Mouse (Mus musculus): ENCODE measurements at regions not wholly inside any gene's neighbourhood (a gene's known extent, or its start where the extent isn't known, plus 50 kb on each side); places are given as distances from the start of the nearest gene placed in this dataset.

- Histone ChIP-seq H3K4me2 (ENCODE audit: low read length) (no peak overlapping the region), H3K27ac (ENCODE audit: low read length) (no peak overlapping the region), H3K4me1 (replicated peaks; ENCODE audit: control insufficient read depth, insufficient read depth, low read length) (peaks cover 21% of the 10 kb centered on the region), H3K4me3 (replicated peaks; ENCODE audit: low read length) (no peak overlapping the region), H3K9me3 (ENCODE audit: control insufficient read depth, low read length) (no peaks in the 10 kb centered on the region), H3K9ac (replicated peaks; ENCODE audit: low read depth, low read length) (no peak overlapping the region), H3K36me3 (ENCODE audit: control insufficient read depth, insufficient read depth) (no peaks in the 10 kb centered on the region), H3K27me3 (replicated peaks; ENCODE audit: control insufficient read depth, insufficient read depth, low read length) (no peaks in the 10 kb centered on the region)
- whole genome bisulfite sequencing = 62% methylated on average over 3 of the region's 3 CpGs
- no peak for ATAC-seq
These were observed 75.6 kb upstream of the Peli1 start for GRCm38 (mm10) chr11:21015536-21015935.

- Histone ChIP-seq H3K36me3 (ENCODE audit: control insufficient read depth, insufficient read depth) (no peaks in the 10 kb centered on the region), H3K9ac (replicated peaks; ENCODE audit: low read depth, low read length) (no peak overlapping the region), H3K27ac (ENCODE audit: low read length) (peak overlapping the region; percentile 45), H3K9me3 (ENCODE audit: control insufficient read depth, low read length) (no peaks in the 10 kb centered on the region), H3K4me2 (ENCODE audit: low read length) (no peak overlapping the region), H3K4me1 (replicated peaks; ENCODE audit: control insufficient read depth, insufficient read depth, low read length) (peaks cover 15% of the 10 kb centered on the region), H3K4me3 (replicated peaks; ENCODE audit: low read length) (no peak overlapping the region), H3K27me3 (replicated peaks; ENCODE audit: control insufficient read depth, insufficient read depth, low read length) (no peaks in the 10 kb centered on the region)
- ATAC-seq = 0 out of 2 replicates have a peak, but pooled peaks have one; percentile 2
- 19% methylated on average over 4 of the region's 4 CpGs for WGBS
These were observed 74.9 kb upstream of the Peli1 start for GRCm38 (mm10) chr11:21016133-21016746.

GRCm38 (mm10) chr11:21016791-21017329, 74.2 kb upstream of the Peli1 start:
- Histone ChIP-seq H3K9ac (replicated peaks; ENCODE audit: low read depth, low read length) (no peak overlapping the region), H3K4me2 (ENCODE audit: low read length) (no peak overlapping the region), H3K27ac (ENCODE audit: low read length) (peak overlapping the region; percentile 62), H3K4me3 (replicated peaks; ENCODE audit: low read length) (no peak overlapping the region), H3K4me1 (replicated peaks; ENCODE audit: control insufficient read depth, insufficient read depth, low read length) (peaks cover 15% of the 10 kb centered on the region), H3K27me3 (replicated peaks; ENCODE audit: control insufficient read depth, insufficient read depth, low read length) (no peaks in the 10 kb centered on the region), H3K9me3 (ENCODE audit: control insufficient read depth, low read length) (no peaks in the 10 kb centered on the region), H3K36me3 (ENCODE audit: control insufficient read depth, insufficient read depth) (no peaks in the 10 kb centered on the region)
- WGBS = 43% methylated on average over 6 of the region's 6 CpGs
- ATAC-seq = peak; percentile 26

- peaks cover 15% of the 10 kb centered on the region for H3K4me1 ChIP-seq (replicated peaks; ENCODE audit: control insufficient read depth, insufficient read depth, low read length)
- no peak overlapping the region for H3K4me3 ChIP-seq (replicated peaks; ENCODE audit: low read length)
- peak overlapping the region; percentile 61; the same call in 1 of the 2 replicates for H3K27ac ChIP-seq (ENCODE audit: low read length)
- no peaks in the 10 kb centered on the region for H3K36me3 ChIP-seq (ENCODE audit: control insufficient read depth, insufficient read depth)
- no peaks in the 10 kb centered on the region for H3K9me3 ChIP-seq (ENCODE audit: control insufficient read depth, low read length)
- H3K27me3 ChIP-seq (replicated peaks; ENCODE audit: control insufficient read depth, insufficient read depth, low read length) = no peaks in the 10 kb centered on the region
- WGBS = 70% methylated on average over 2 of the region's 2 CpGs
- no peak overlapping the region for H3K4me2 ChIP-seq (ENCODE audit: low read length)
- no peak overlapping the region for H3K9ac ChIP-seq (replicated peaks; ENCODE audit: low read depth, low read length)
- peak; percentile 57 for ATAC-seq
These were observed 71.3 kb upstream of the Peli1 start for GRCm38 (mm10) chr11:21019829-21020228.

GRCm38 (mm10) chr11:21024111-21024510, 67.0 kb upstream of the Peli1 start:
- no peak overlapping the region for H3K9ac ChIP-seq (replicated peaks; ENCODE audit: low read depth, low read length)
- H3K4me3 ChIP-seq (replicated peaks; ENCODE audit: low read length) = no peak overlapping the region
- H3K9me3 ChIP-seq (ENCODE audit: control insufficient read depth, low read length) = no peaks in the 10 kb centered on the region
- H3K4me1 ChIP-seq (replicated peaks; ENCODE audit: control insufficient read depth, insufficient read depth, low read length) = 0 out of 2 replicates have a peak, but pooled peaks cover 3% of the 10 kb centered on the region
- no peak overlapping the region for H3K27ac ChIP-seq (ENCODE audit: low read length)
- H3K27me3 ChIP-seq (replicated peaks; ENCODE audit: control insufficient read depth, insufficient read depth, low read length) = no peaks in the 10 kb centered on the region
- H3K36me3 ChIP-seq (ENCODE audit: control insufficient read depth, insufficient read depth) = no peaks in the 10 kb centered on the region
- peak; percentile 34; the same call in 1 of the 2 replicates for ATAC-seq
- no peak overlapping the region for H3K4me2 ChIP-seq (ENCODE audit: low read length)
- WGBS = 55% methylated on average over 4 of the region's 4 CpGs

GRCm38 (mm10) chr11:21024521-21024920, 66.6 kb upstream of the Peli1 start:
- Histone ChIP-seq H3K27ac (ENCODE audit: low read length) (no peak overlapping the region), H3K4me3 (replicated peaks; ENCODE audit: low read length) (no peak overlapping the region), H3K9ac (replicated peaks; ENCODE audit: low read depth, low read length) (no peak overlapping the region), H3K36me3 (ENCODE audit: control insufficient read depth, insufficient read depth) (no peaks in the 10 kb centered on the region), H3K9me3 (ENCODE audit: control insufficient read depth, low read length) (no peaks in the 10 kb centered on the region), H3K4me1 (replicated peaks; ENCODE audit: control insufficient read depth, insufficient read depth, low read length) (0 out of 2 replicates have a peak, but pooled peaks cover under 1% of the 10 kb centered on the region), H3K27me3 (replicated peaks; ENCODE audit: control insufficient read depth, insufficient read depth, low read length) (no peaks in the 10 kb centered on the region), H3K4me2 (ENCODE audit: low read length) (no peak overlapping the region)
- ATAC-seq = no peak
- 52% methylated on average over 2 of the region's 2 CpGs for WGBS

- no peaks in the 10 kb centered on the region for H3K4me1 ChIP-seq (replicated peaks; ENCODE audit: control insufficient read depth, insufficient read depth, low read length)
- H3K36me3 ChIP-seq (ENCODE audit: control insufficient read depth, insufficient read depth) = no peaks in the 10 kb centered on the region
- H3K4me2 ChIP-seq (ENCODE audit: low read length) = no peak overlapping the region
- H3K9ac ChIP-seq (replicated peaks; ENCODE audit: low read depth, low read length) = no peak overlapping the region
- H3K27me3 ChIP-seq (replicated peaks; ENCODE audit: control insufficient read depth, insufficient read depth, low read length) = no peaks in the 10 kb centered on the region
- 86% methylated on average over 4 of the region's 4 CpGs for whole genome bisulfite sequencing
- no peaks in the 10 kb centered on the region for H3K9me3 ChIP-seq (ENCODE audit: control insufficient read depth, low read length)
- no peak overlapping the region for H3K4me3 ChIP-seq (replicated peaks; ENCODE audit: low read length)
- H3K27ac ChIP-seq (ENCODE audit: low read length) = no peak overlapping the region
- ATAC-seq = no peak
These were observed 63.8 kb upstream of the Peli1 start for GRCm38 (mm10) chr11:21027299-21027698.

- Histone ChIP-seq H3K27ac (ENCODE audit: low read length) (no peak overlapping the region), H3K9me3 (ENCODE audit: control insufficient read depth, low read length) (no peaks in the 10 kb centered on the region), H3K4me1 (replicated peaks; ENCODE audit: control insufficient read depth, insufficient read depth, low read length) (peaks cover 8% of the 10 kb centered on the region), H3K27me3 (replicated peaks; ENCODE audit: control insufficient read depth, insufficient read depth, low read length) (no peaks in the 10 kb centered on the region), H3K36me3 (ENCODE audit: control insufficient read depth, insufficient read depth) (no peaks in the 10 kb centered on the region), H3K4me3 (replicated peaks; ENCODE audit: low read length) (no peak overlapping the region), H3K4me2 (ENCODE audit: low read length) (no peak overlapping the region), H3K9ac (replicated peaks; ENCODE audit: low read depth, low read length) (no peak overlapping the region)
- ATAC-seq = no peak
- WGBS = 94% methylated on average over 6 of the region's 6 CpGs
These were observed 60.7 kb upstream of the Peli1 start for GRCm38 (mm10) chr11:21030362-21030761.

- no peak overlapping the region for H3K4me2 ChIP-seq (ENCODE audit: low read length)
- no peaks in the 10 kb centered on the region for H3K9me3 ChIP-seq (ENCODE audit: control insufficient read depth, low read length)
- no peak overlapping the region for H3K27ac ChIP-seq (ENCODE audit: low read length)
- no peak for ATAC-seq
- H3K4me3 ChIP-seq (replicated peaks; ENCODE audit: low read length) = no peak overlapping the region
- no peaks in the 10 kb centered on the region for H3K27me3 ChIP-seq (replicated peaks; ENCODE audit: control insufficient read depth, insufficient read depth, low read length)
- WGBS = 86% methylated on average over 2 of the region's 2 CpGs
- H3K4me1 ChIP-seq (replicated peaks; ENCODE audit: control insufficient read depth, insufficient read depth, low read length) = peaks cover 16% of the 10 kb centered on the region
- no peak overlapping the region for H3K9ac ChIP-seq (replicated peaks; ENCODE audit: low read depth, low read length)
- no peaks in the 10 kb centered on the region for H3K36me3 ChIP-seq (ENCODE audit: control insufficient read depth, insufficient read depth)
These were observed 59.3 kb upstream of the Peli1 start for GRCm38 (mm10) chr11:21031816-21032215.

Measured in forebrain, embryonic 16.5 days (tissue).